Mouse (Mus musculus): ENCODE results near the gene Kynu.

The Kynu gene

GRCm38 (mm10) chr2:43669588-43669987, 114.5 kb downstream of the Kynu start:
- no peak for DNase-seq

- DNase-seq, result peak; percentile 76
Observed at GRCm38 (mm10) chr2:43673619-43674018, 118.5 kb downstream of the Kynu start.

- DNase-seq, result no peak
Observed at GRCm38 (mm10) chr2:43674098-43674497, 119.0 kb downstream of the Kynu start.

GRCm38 (mm10) chr2:43675277-43675676, 120.1 kb downstream of the Kynu start:
- DNase-seq, result no peak

- no peak for DNase-seq
Observed at GRCm38 (mm10) chr2:43690402-43690801, 135.3 kb downstream of the Kynu start.

GRCm38 (mm10) chr2:43691290-43691689, 136.2 kb downstream of the Kynu start:
- DNase-seq, result no peak

GRCm38 (mm10) chr2:43695635-43696034, 140.5 kb downstream of the Kynu start:
- DNase-seq, result no peak

GRCm38 (mm10) chr2:43712611-43713138, 157.5 kb downstream of the Kynu start:
- no peak for DNase-seq

- DNase-seq, result peak; percentile 77
Observed at GRCm38 (mm10) chr2:43722446-43723103, 167.4 kb downstream of the Kynu start.

GRCm38 (mm10) chr2:43723104-43723541, 168.0 kb downstream of the Kynu start:
- no peak for DNase-seq

- no peak for DNase-seq
Observed at GRCm38 (mm10) chr2:43727181-43727580, 172.1 kb downstream of the Kynu start.

- DNase-seq, result peak; percentile 45
Observed at GRCm38 (mm10) chr2:43727693-43728092, 172.6 kb downstream of the Kynu start.

GRCm38 (mm10) chr2:43728831-43729230, 173.7 kb downstream of the Kynu start:
- DNase-seq, result no peak
